Mouse (Mus musculus): ENCODE data around the gene Nr2f2. TPM values are rescaled to one million over a fixed set of nuclear protein-coding genes. Genes with fewer than 3 reads are reported as not detected.
A peak's percentile ranks its signal among the peaks of the same experiment; 100 is the strongest.

Nr2f2 gene
- polyA plus RNA-seq (2014; fragmentation: Nextera tagmentation; extraction: Ambion mirVana), result 71.4 and 79.5 TPM in 2 replicates

DNA sequence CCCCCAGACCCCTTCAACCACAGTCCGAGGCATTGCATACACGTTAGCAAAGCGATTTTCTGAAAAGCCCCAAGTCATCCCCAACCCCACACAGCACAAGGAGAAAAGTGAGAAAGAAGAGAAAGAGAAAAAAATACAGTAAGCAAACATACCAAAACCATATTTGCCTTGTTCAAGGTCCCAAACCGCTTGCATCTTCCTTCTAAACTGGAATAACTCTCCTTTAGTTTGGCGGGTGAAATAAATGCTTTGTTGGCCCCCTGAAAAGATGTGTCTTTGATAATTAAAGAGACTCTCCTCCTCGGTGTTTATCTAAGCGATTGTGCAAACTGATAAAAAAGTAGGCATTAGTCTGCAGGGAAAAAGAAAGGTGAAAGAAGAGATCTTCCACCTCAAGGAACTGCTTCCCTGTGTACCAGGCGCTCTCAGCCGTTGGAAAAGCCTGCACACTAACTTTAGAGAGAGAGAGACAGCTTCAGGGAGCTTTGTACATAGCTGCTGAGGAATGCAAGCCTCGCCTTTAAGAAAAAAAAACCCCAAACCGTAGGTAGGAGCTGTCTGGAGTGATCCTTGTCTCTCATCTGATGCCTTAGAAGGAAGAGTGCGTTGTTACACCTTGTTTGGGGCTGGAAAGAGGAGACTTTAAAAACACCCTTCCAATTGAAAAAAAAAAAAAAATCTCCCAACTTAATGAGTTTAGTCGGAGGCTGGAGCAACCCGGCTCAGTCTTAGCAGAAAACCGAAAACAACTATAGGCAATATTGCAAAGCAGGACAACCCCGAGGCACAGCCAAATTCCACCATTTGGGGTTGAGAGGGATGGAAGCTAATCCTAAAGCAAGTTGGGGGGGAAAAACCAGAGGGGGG, at the start of gene Nr2f2:
Nr2f2 (minus strand) TSS at position 795 of the 867 bp plus-strand sequence.
- Histone ChIP-seq H3K4me1 (ENCODE audit: control insufficient read depth, insufficient read depth, low read length) (peaks cover 23% of the 10 kb centered on the region), H3K27me3 (ENCODE audit: control insufficient read depth, insufficient read depth, low read length) (peaks cover 37% of the 10 kb centered on the region), H3K4me3 (ENCODE audit: low read depth, low read length) (peak within 1 kb of the TSS; percentile 41), H3K9me3 (ENCODE audit: control insufficient read depth, low read length) (no peaks in the 10 kb centered on the region), H3K36me3 (ENCODE audit: control insufficient read depth, insufficient read depth, low read length) (no peaks in the 10 kb centered on the region), H3K27ac (replicated peaks; ENCODE audit: low read depth, low read length) (peak within 1 kb of the TSS; percentile 63; the same call in 1 of the 2 replicates), H3K4me2 (ENCODE audit: low read depth, severe bottlenecking) (peak within 1 kb of the TSS; percentile 58), H3K9ac (ENCODE audit: low read length) (peak within 1 kb of the TSS; percentile 56)
- under 1% methylated on average over 16 of the region's 16 CpGs for WGBS
- DNase-seq (ENCODE audit: low spot score) (peak; percentile 48), ATAC-seq (ENCODE audit: insufficient number of reproducible peaks, low FRiP score, low TSS enrichment, low read depth) (no peak)

DNA sequence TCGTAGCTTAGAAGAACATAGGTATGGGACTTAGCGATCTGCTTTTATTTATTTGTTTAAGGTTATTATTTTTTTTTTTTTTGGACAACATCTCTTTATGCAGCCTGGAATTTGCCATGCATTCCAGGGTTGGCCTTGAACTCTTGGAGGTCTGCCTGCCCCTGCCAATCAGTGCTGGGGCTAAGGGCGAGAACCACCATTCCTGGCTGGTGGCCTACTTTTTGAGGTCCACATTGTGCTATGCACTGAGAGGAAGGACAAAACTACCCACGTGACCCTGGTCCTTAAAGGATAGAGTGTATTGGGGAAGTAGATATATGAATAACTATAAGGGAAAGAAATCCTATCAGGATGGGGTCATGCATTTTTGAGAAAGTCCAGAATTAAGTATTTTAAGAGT, 47.9 kb upstream of the Nr2f2 start:
- no peak for ATAC-seq (ENCODE audit: insufficient number of reproducible peaks, low FRiP score, low TSS enrichment, low read depth)
- WGBS, result 91% methylated on average over 4 of the region's 4 CpGs
- Histone ChIP-seq H3K27me3 (ENCODE audit: control insufficient read depth, insufficient read depth, low read length) (no peaks in the 10 kb centered on the region), H3K36me3 (ENCODE audit: control insufficient read depth, insufficient read depth, low read length) (no peaks in the 10 kb centered on the region), H3K4me3 (ENCODE audit: low read depth, low read length) (no peak overlapping the region), H3K4me1 (ENCODE audit: control insufficient read depth, insufficient read depth, low read length) (0 out of 2 replicates have a peak, but pooled peaks cover 2% of the 10 kb centered on the region), H3K4me2 (ENCODE audit: low read depth, severe bottlenecking) (no peak overlapping the region), H3K27ac (replicated peaks; ENCODE audit: low read depth, low read length) (no peak overlapping the region), H3K9ac (ENCODE audit: low read length) (no peak overlapping the region), H3K9me3 (ENCODE audit: control insufficient read depth, low read length) (no peaks in the 10 kb centered on the region)
- no peak for DNase-seq (ENCODE audit: low spot score)

DNA sequence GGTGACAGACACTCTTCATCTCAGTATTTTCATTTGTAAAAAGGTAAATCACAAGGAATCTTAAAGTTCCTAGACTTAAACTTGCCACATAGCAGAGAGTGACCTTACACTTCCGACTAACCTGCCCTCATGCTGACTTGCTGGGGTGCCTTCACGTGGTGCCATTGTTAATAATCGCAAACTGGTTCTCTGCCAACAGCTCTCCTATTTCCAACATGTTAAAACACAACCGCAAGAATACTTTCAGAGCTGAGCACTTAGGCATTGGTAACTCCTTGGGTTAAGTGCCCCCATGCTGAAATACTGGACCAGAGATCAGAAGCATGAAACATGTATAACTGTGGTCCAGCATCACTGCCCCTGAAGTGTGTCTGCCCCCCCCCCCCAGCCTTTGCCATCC, 47.1 kb upstream of the Nr2f2 start:
- Histone ChIP-seq H3K9me3 (ENCODE audit: control insufficient read depth, low read length) (no peaks in the 10 kb centered on the region), H3K9ac (ENCODE audit: low read length) (no peak overlapping the region), H3K4me1 (ENCODE audit: control insufficient read depth, insufficient read depth, low read length) (0 out of 2 replicates have a peak, but pooled peaks cover 2% of the 10 kb centered on the region), H3K4me2 (ENCODE audit: low read depth, severe bottlenecking) (no peak overlapping the region), H3K27ac (replicated peaks; ENCODE audit: low read depth, low read length) (no peak overlapping the region), H3K27me3 (ENCODE audit: control insufficient read depth, insufficient read depth, low read length) (no peaks in the 10 kb centered on the region), H3K4me3 (ENCODE audit: low read depth, low read length) (no peak overlapping the region), H3K36me3 (ENCODE audit: control insufficient read depth, insufficient read depth, low read length) (no peaks in the 10 kb centered on the region)
- no peak for ATAC-seq (ENCODE audit: insufficient number of reproducible peaks, low FRiP score, low TSS enrichment, low read depth)
- DNase-seq (ENCODE audit: low spot score), result no peak
- 89% methylated on average over 4 of the region's 4 CpGs for WGBS

DNA sequence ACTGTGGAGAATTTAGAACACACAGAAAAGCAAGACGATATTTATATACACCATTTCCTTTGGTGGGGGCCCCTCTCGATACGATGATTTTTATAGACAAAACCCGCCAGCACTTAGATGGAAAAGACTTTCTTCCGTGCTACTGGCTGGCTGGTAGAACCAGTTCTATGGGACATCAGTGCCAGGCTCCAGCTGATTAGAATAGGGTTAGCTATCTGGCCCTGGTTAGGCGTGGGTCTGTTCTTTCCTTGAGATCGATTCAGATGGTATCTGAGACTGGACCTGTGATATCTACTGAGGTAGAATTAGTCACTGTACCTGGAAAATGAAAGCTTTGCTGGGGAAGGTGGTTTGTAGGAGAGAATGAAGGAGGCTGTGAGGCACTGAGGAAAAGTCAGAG, 46.4 kb upstream of the Nr2f2 start:
- H3K4me3 ChIP-seq (ENCODE audit: low read depth, low read length), result no peak overlapping the region
- ATAC-seq (ENCODE audit: insufficient number of reproducible peaks, low FRiP score, low TSS enrichment, low read depth), result no peak

DNA sequence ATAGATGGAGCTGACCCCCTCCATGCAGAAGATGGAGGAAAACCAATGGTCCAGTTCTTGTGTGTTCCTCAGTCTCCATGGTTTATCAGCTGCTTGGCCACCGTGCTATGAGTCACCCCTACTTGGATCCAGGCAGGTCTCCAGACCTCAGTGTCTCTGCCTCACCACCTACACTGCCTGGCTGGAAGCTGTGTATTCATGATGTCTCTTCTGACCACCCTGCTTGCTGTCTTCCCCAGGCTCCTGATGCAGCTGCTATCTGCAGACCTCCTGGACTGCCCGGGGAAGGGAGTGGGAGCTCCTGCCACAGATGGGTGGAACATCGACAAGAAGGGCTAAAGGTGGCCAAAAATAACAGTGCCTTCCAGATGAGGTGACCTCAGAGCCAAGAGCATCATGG, 43.8 kb upstream of the Nr2f2 start:
- no peak for ATAC-seq (ENCODE audit: insufficient number of reproducible peaks, low FRiP score, low TSS enrichment, low read depth)
- no peaks in the 10 kb centered on the region for H3K36me3 ChIP-seq (ENCODE audit: control insufficient read depth, insufficient read depth, low read length)

More for the DNA sequence above, 46.4 kb upstream of the Nr2f2 start:
- H3K4me1 ChIP-seq (ENCODE audit: control insufficient read depth, insufficient read depth, low read length), result 0 out of 2 replicates have a peak, but pooled peaks cover 2% of the 10 kb centered on the region
- no peak overlapping the region for H3K4me2 ChIP-seq (ENCODE audit: low read depth, severe bottlenecking)
- no peak overlapping the region for H3K27ac ChIP-seq (replicated peaks; ENCODE audit: low read depth, low read length)
- H3K36me3 ChIP-seq (ENCODE audit: control insufficient read depth, insufficient read depth, low read length), result no peaks in the 10 kb centered on the region
- H3K27me3 ChIP-seq (ENCODE audit: control insufficient read depth, insufficient read depth, low read length), result no peaks in the 10 kb centered on the region
- 93% methylated on average over 7 of the region's 7 CpGs for WGBS
- no peak for DNase-seq (ENCODE audit: low spot score)
- no peak overlapping the region for H3K9ac ChIP-seq (ENCODE audit: low read length)
- no peaks in the 10 kb centered on the region for H3K9me3 ChIP-seq (ENCODE audit: control insufficient read depth, low read length)

DNA sequence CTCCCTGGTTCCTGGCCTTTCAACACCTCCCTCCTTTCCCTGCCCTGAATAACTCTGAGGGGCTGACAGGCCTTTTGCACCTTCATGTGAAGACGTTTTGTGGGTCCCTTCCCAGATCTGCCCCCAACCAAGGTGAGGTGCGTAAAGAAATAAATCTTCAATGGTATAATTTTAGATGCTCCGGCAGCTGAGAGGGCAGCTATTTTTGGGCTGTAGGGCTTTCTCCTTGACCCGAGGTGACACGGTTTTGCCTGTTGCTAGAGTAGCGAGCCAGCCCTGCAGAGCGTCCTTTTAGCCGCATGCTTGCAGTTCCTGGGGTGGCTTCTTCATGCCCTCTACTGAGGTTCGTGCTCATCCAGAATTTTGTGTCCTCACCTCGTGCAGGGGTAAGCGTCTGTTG, 43.4 kb upstream of the Nr2f2 start:
- ATAC-seq (ENCODE audit: insufficient number of reproducible peaks, low FRiP score, low TSS enrichment, low read depth) (no peak), DNase-seq (ENCODE audit: low spot score) (no peak)
- H3K4me2 ChIP-seq (ENCODE audit: low read depth, severe bottlenecking), result no peak overlapping the region
- H3K36me3 ChIP-seq (ENCODE audit: control insufficient read depth, insufficient read depth, low read length), result no peaks in the 10 kb centered on the region
- H3K4me3 ChIP-seq (ENCODE audit: low read depth, low read length), result no peak overlapping the region
- H3K9me3 ChIP-seq (ENCODE audit: control insufficient read depth, low read length), result no peaks in the 10 kb centered on the region
- no peaks in the 10 kb centered on the region for H3K27me3 ChIP-seq (ENCODE audit: control insufficient read depth, insufficient read depth, low read length)
- H3K27ac ChIP-seq (replicated peaks; ENCODE audit: low read depth, low read length), result no peak overlapping the region
- no peaks in the 10 kb centered on the region for H3K4me1 ChIP-seq (ENCODE audit: control insufficient read depth, insufficient read depth, low read length)
- 70% methylated on average over 11 of the region's 11 CpGs for WGBS
- no peak overlapping the region for H3K9ac ChIP-seq (ENCODE audit: low read length)

More for the DNA sequence above, 43.8 kb upstream of the Nr2f2 start:
- Histone ChIP-seq H3K9me3 (ENCODE audit: control insufficient read depth, low read length) (no peaks in the 10 kb centered on the region), H3K4me2 (ENCODE audit: low read depth, severe bottlenecking) (no peak overlapping the region), H3K27ac (replicated peaks; ENCODE audit: low read depth, low read length) (no peak overlapping the region), H3K4me1 (ENCODE audit: control insufficient read depth, insufficient read depth, low read length) (no peaks in the 10 kb centered on the region), H3K4me3 (ENCODE audit: low read depth, low read length) (no peak overlapping the region), H3K9ac (ENCODE audit: low read length) (no peak overlapping the region), H3K27me3 (ENCODE audit: control insufficient read depth, insufficient read depth, low read length) (no peaks in the 10 kb centered on the region)
- no peak for DNase-seq (ENCODE audit: low spot score)
- 92% methylated on average over 3 of the region's 3 CpGs for WGBS

DNA sequence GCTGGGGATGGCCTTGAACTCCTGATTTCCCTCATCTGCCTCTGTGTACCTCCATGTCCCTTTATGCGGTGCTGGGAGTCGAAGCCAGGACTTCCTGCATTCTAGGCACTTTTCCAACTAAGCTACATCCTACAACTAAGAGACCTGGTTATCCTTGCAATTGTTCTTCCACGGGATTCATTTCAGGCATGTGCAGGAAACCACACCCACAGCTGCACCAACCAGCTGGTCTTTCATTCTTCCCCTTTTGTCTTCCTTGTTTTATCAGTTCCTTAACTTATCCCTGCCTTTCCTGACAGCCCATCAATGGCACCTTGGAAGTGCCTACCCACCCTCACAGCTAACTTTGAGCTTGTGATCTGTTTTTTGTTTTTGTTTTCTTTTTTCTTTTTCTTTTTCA, 42.3 kb upstream of the Nr2f2 start:
- WGBS, result 90% methylated on average over 3 of the region's 3 CpGs
- no peak for ATAC-seq (ENCODE audit: insufficient number of reproducible peaks, low FRiP score, low TSS enrichment, low read depth)
- H3K27me3 ChIP-seq (ENCODE audit: control insufficient read depth, insufficient read depth, low read length), result no peaks in the 10 kb centered on the region

DNA sequence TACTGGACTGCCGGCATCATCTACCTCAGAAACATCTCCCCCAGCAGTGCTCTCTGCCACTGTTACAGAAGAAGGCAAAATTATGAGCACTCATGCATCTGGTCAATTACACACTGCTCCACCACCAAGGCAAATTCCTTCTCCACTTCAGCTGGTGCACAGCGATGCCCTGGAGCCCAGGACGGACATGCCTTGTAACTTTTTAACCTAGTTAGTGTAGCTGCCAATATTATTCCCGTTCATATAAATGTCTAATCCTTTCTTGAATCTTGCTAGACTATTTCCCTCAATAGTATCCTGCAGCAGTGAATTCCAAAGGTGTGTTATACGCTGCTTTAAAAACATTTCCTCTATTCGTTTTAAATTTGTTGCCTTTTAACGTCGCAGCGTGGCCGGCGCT, 40.6 kb upstream of the Nr2f2 start:
- WGBS, result 83% methylated on average over 11 of the region's 11 CpGs
- no peaks in the 10 kb centered on the region for H3K27me3 ChIP-seq (ENCODE audit: control insufficient read depth, insufficient read depth, low read length)

More for the DNA sequence above, 42.3 kb upstream of the Nr2f2 start:
- no peak overlapping the region for H3K4me2 ChIP-seq (ENCODE audit: low read depth, severe bottlenecking)
- DNase-seq (ENCODE audit: low spot score), result no peak
- no peak overlapping the region for H3K4me3 ChIP-seq (ENCODE audit: low read depth, low read length)
- no peaks in the 10 kb centered on the region for H3K9me3 ChIP-seq (ENCODE audit: control insufficient read depth, low read length)
- no peaks in the 10 kb centered on the region; the same call in 1 of the 2 replicates for H3K4me1 ChIP-seq (ENCODE audit: control insufficient read depth, insufficient read depth, low read length)
- no peak overlapping the region for H3K27ac ChIP-seq (replicated peaks; ENCODE audit: low read depth, low read length)
- no peak overlapping the region for H3K9ac ChIP-seq (ENCODE audit: low read length)
- no peaks in the 10 kb centered on the region for H3K36me3 ChIP-seq (ENCODE audit: control insufficient read depth, insufficient read depth, low read length)

More for the DNA sequence above, 40.6 kb upstream of the Nr2f2 start:
- DNase-seq (ENCODE audit: low spot score) (no peak), ATAC-seq (ENCODE audit: insufficient number of reproducible peaks, low FRiP score, low TSS enrichment, low read depth) (no peak)
- Histone ChIP-seq H3K9me3 (ENCODE audit: control insufficient read depth, low read length) (no peaks in the 10 kb centered on the region), H3K9ac (ENCODE audit: low read length) (no peak overlapping the region), H3K4me2 (ENCODE audit: low read depth, severe bottlenecking) (no peak overlapping the region), H3K36me3 (ENCODE audit: control insufficient read depth, insufficient read depth, low read length) (no peaks in the 10 kb centered on the region), H3K27ac (replicated peaks; ENCODE audit: low read depth, low read length) (no peak overlapping the region), H3K4me1 (ENCODE audit: control insufficient read depth, insufficient read depth, low read length) (no peaks in the 10 kb centered on the region; the same call in 1 of the 2 replicates), H3K4me3 (ENCODE audit: low read depth, low read length) (no peak overlapping the region)

Data from limb, embryonic 11.5 days (tissue).